Mouse (Mus musculus) stomach, embryonic 14.5 days (tissue): ENCODE results near the gene Mindy4. TPM values are rescaled to one million over a fixed set of nuclear protein-coding genes. Genes with fewer than 3 reads are reported as not detected.
A peak's percentile ranks its signal among the peaks of the same experiment; 100 is the strongest.

Experiments
- ATAC-seq: fragments of 200-750 bp; cut with Nextera tagmentation; 2 replicates; pipeline ENCODE4 v1.8.0; 2017; ENCODE audit warnings: low read depth, moderate TSS enrichment; ENCODE audit not compliant: insufficient number of reproducible peaks, insufficient read depth, low FRiP score
- H3K27ac ChIP-seq: fragments of 300-500 bp; sonication (generic); 2 replicates; pipeline ENCODE4 v1.5.1; 2014; ENCODE audit warnings: mild to moderate bottlenecking, low read length, moderate library complexity, mixed read lengths
- H3K27me3 ChIP-seq: fragments of 300-500 bp; sonication (generic); 2 replicates; pipeline ENCODE4 v1.6.1; 2014; ENCODE audit warnings: low read length, control low read depth, mixed read lengths; ENCODE audit not compliant: control insufficient read depth, insufficient read depth
- H3K36me3 ChIP-seq: fragments of 300-500 bp; sonication (generic); 2 replicates; pipeline ENCODE4 v1.6.1; 2014; ENCODE audit warnings: mild to moderate bottlenecking, control low read depth, low read length, moderate library complexity, mixed read lengths; ENCODE audit not compliant: control insufficient read depth, insufficient read depth
- H3K4me1 ChIP-seq: fragments of 300-500 bp; sonication (generic); 2 replicates; pipeline ENCODE4 v1.6.1; 2014; ENCODE audit warnings: low read length, control low read depth, mixed read lengths; ENCODE audit not compliant: control insufficient read depth, insufficient read depth
- H3K4me2 ChIP-seq: fragments of 300-500 bp; sonication (generic); replicated peaks from 2 replicates; pipeline ENCODE4 v1.6.1; 2014; ENCODE audit warnings: low read depth, low read length, control low read depth
- H3K4me3 ChIP-seq: fragments of 300-500 bp; sonication (generic); 2 replicates; pipeline ENCODE4 v1.5.1; 2014; ENCODE audit warnings: low read depth, low read length, control low read depth
- H3K9ac ChIP-seq: fragments of 300-500 bp; sonication (generic); replicated peaks from 2 replicates; pipeline ENCODE4 v1.6.1; 2014; ENCODE audit warnings: low read depth, mild to moderate bottlenecking, control low read depth, low read length, moderate library complexity, mixed read lengths
- H3K9me3 ChIP-seq: fragments of 300-500 bp; sonication (generic); 2 replicates; pipeline ENCODE4 v1.6.1; 2016; ENCODE audit warnings: low read depth, low read length, control low read depth; ENCODE audit not compliant: control insufficient read depth
- WGBS: fragments of 180-500 bp; shearing (Covaris S2); extraction: QIAGEN DNeasy Blood & Tissue Kit; methylation state at CpG from one replicate; pipeline ENCODE4 v1.1.7; 2014; 5-methylcytosine and 5-hydroxymethylcytosine counted together
- polyA plus RNA-seq: library from polyadenylated mRNA; unstranded; fragments of >200 nt; fragmentation: Nextera tagmentation; extraction: Ambion mirVana; gene quantifications from 2 replicates; pipeline ENCODE4 v1.2.1, GENCODE M21; 2014

Mindy4 gene
- polyA plus RNA-seq, 1 experiment from 2014 or later, result 18.0 TPM

DNA sequence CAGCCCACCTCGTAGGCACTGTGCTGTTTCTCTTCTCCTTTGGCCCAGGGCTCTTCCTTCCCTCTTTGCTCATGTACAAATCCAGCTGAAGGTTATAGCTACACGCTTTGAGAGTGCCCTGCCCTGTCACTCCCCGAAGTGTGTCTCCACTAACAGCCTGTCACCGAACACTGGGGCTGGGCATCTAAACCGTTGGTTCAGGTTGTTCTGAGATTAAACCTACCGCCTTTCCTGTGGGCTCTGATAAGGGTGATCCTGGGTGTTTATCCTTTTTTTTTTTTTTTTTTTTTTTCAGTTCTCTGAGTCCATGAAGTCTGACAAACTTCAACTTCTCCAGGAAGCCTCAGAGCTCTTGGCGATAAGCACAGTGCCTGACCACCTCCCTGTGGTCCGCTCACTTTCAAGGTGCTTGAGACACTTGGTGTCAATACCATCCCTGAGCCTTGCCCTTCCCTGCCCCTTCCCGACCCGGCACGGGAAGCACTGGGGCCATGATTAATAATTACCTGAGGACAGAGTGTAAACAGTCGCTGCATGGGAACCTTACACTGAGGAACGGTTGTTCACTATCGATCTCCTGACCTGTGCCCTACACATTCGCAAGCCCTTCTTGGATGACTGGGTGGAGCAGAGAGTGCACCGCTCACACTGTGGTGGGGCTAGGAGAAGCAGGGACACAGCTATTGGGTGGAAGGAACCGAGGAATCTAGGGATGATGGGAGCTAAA, 120.9 kb downstream of the Mindy4 start:
- Histone ChIP-seq H3K4me1 (peaks cover 7% of the 10 kb centered on the region; the same call in 1 of the 2 replicates), H3K9ac (no peak overlapping the region), H3K27me3 (no peaks in the 10 kb centered on the region), H3K9me3 (no peaks in the 10 kb centered on the region), H3K4me2 (no peak overlapping the region), H3K27ac (peak overlapping the region; percentile 15; the same call in 1 of the 2 replicates), H3K36me3 (no peaks in the 10 kb centered on the region), H3K4me3 (no peak overlapping the region)
- WGBS, result 38% methylated on average over 17 of the region's 17 CpGs
- peak; percentile 71 for ATAC-seq

DNA sequence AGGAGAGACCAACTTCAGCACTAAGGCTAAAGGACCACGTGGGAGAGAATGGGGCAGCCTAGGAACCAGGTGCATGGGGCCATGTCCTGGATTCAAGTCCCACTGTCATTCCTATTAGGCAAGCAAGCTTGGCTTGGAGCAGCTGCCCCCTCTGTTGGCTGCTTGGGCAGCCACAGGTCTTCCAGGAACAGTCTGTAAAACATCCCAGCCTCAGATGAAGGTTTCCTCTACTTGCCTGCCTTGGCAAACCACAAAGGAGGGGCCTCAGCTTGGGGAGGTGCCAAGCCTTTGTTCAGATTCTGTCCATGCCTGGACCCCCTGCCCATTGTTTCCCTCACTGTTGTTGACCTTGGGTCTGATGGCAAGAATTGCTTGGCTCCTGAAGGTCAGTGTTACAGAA, 121.6 kb downstream of the Mindy4 start:
- H3K9ac ChIP-seq, result no peak overlapping the region
- H3K27ac ChIP-seq, result peak overlapping the region; percentile 15; the same call in 1 of the 2 replicates
- no peaks in the 10 kb centered on the region for H3K36me3 ChIP-seq
- no peak overlapping the region for H3K4me2 ChIP-seq
- no peak overlapping the region for H3K4me3 ChIP-seq
- no peaks in the 10 kb centered on the region for H3K9me3 ChIP-seq
- no peak; the same call in 1 of the 2 replicates for ATAC-seq
- peaks cover 7% of the 10 kb centered on the region; the same call in 1 of the 2 replicates for H3K4me1 ChIP-seq
- WGBS, result 45% methylated on average over 1 of the region's 1 CpGs
- no peaks in the 10 kb centered on the region for H3K27me3 ChIP-seq

DNA sequence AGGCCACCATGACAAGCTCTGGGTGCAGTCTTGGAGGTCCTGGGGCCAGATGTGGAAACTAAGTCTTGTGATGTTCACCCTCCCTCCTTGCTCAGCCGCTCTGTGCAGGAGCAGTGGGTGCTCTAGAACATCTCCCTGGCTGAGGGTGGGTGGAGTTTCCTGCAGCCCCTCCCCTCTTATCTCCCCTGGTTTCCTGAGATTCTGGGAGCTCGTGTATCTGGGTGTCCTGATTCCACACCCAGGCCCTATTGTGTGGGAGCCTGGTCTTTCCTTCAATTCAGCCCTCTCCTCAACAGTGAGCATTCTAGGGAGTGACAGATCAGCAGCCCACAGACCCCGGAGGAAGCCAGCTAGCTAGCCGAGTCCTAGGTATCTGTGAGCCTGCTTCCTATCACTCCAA, 123.1 kb downstream of the Mindy4 start:
- 63% methylated on average over 4 of the region's 4 CpGs for WGBS
- no peaks in the 10 kb centered on the region for H3K9me3 ChIP-seq
- H3K27me3 ChIP-seq, result no peaks in the 10 kb centered on the region
- peaks cover 7% of the 10 kb centered on the region; the same call in 1 of the 2 replicates for H3K4me1 ChIP-seq
- no peak for ATAC-seq
- H3K36me3 ChIP-seq, result no peaks in the 10 kb centered on the region
- no peak overlapping the region for H3K4me2 ChIP-seq
- H3K4me3 ChIP-seq, result no peak overlapping the region
- no peak overlapping the region for H3K9ac ChIP-seq
- no peak overlapping the region for H3K27ac ChIP-seq

DNA sequence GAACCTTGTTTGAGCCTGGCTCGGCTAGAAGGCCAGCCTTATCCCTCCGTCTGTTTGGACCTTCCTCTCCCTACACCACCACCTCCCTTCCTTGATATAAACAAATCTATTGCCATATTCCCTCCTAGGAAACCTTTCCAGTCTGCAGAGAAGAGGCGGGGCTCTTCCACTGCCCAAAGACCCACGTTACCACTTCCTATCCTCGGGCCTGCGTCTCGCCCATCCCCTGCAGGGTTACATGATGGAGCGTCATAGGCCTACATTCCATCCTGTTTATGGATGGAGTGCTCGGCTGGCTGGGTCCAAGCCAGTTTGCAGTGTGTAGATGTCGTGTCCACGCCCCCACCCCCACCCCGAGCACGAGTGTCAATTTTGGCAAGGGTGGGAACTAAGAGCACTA, 124.1 kb downstream of the Mindy4 start:
- H3K36me3 ChIP-seq, result no peaks in the 10 kb centered on the region
- no peak overlapping the region for H3K27ac ChIP-seq
- no peaks in the 10 kb centered on the region for H3K9me3 ChIP-seq
- ATAC-seq, result no peak
- peaks cover 11% of the 10 kb centered on the region; the same call in 1 of the 2 replicates for H3K4me1 ChIP-seq
- WGBS, result 74% methylated on average over 13 of the region's 13 CpGs
- no peak overlapping the region for H3K9ac ChIP-seq
- H3K27me3 ChIP-seq, result no peaks in the 10 kb centered on the region
- no peak overlapping the region for H3K4me2 ChIP-seq
- H3K4me3 ChIP-seq, result no peak overlapping the region

DNA sequence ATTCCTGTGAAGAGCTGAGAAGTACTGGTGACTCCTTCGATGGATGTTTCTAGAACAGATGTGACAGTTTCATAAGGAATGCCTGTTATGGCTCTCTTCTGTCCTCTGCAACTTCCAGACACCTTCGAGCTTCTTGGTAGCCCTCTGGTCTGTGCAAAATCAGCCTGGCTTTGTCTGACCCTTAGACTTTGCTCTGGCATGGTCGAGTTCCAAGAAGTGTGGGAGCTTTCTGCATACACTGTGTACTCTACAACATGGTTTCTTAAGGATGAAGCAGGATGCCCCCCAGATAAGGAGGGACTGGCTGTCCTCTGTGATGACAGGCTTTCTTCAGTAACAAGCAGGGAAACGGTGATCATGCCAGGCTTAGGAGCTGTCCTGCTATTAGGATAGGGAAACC, 125.0 kb downstream of the Mindy4 start:
- ATAC-seq, result no peak
- no peak overlapping the region for H3K4me3 ChIP-seq
- WGBS, result 64% methylated on average over 4 of the region's 4 CpGs
- no peak overlapping the region for H3K4me2 ChIP-seq
- H3K36me3 ChIP-seq, result no peaks in the 10 kb centered on the region
- H3K9me3 ChIP-seq, result no peaks in the 10 kb centered on the region
- peaks cover 18% of the 10 kb centered on the region; the same call in 1 of the 2 replicates for H3K4me1 ChIP-seq
- no peaks in the 10 kb centered on the region for H3K27me3 ChIP-seq
- H3K9ac ChIP-seq, result no peak overlapping the region
- no peak overlapping the region; the same call in 1 of the 2 replicates for H3K27ac ChIP-seq

DNA sequence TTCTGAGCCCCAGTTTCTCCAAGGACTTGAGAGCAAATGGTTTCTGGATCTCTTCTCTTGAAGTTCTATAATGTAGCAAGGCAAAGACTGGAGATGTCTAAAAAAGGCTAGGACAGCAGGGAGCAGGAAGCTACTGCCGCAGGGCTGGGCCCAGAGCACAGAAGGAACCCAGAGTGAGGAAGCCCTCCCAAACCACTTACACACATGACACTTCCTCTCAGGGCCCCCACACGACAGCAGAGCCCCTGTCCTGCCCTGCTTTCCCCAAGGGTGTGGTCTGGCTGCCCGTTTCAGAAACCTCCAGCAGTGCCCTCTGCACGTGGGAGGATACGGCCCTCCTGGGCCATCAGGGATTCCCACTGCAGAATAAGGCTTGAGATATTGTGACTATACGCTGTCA, 128.1 kb downstream of the Mindy4 start:
- ATAC-seq, result no peak
- no peak overlapping the region for H3K27ac ChIP-seq
- H3K4me1 ChIP-seq, result peaks cover 22% of the 10 kb centered on the region
- WGBS, result 62% methylated on average over 6 of the region's 6 CpGs
- H3K4me3 ChIP-seq, result no peak overlapping the region
- H3K27me3 ChIP-seq, result no peaks in the 10 kb centered on the region
- no peak overlapping the region for H3K9ac ChIP-seq
- H3K4me2 ChIP-seq, result no peak overlapping the region
- H3K36me3 ChIP-seq, result no peaks in the 10 kb centered on the region
- H3K9me3 ChIP-seq, result no peaks in the 10 kb centered on the region

DNA sequence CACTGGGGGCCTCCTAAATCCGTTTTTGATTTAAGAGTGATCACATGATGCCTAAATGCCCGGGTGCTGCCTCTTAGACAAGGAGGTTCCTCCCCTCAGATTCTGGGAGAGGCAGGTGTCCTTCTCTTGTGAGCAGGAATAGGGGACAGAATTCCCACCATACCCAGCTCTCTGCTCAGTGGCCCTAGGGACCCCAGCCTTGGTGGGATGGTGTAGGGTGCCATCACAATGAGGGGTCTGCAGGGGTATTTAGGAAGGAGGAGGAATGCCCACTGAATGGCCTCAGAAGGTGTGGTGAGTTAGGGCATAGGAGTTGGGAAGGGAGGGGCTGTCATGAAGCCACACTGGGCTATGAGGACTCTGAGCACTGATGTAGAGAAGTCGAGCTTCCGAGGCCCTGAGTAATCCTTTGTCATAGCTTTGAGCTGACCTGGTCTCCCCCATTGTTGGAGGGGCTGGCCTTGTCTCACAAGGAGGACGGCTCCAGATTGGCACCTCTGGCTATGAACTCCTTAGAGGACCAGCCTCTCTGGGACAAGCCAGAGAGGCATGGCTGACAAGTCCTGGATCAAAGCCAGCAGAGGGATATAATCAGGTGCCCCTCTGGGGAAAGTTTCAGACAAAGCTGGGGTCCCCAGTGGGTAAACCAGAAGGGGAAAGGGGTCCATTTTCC, 129.1 kb downstream of the Mindy4 start:
- Histone ChIP-seq H3K9me3 (no peaks in the 10 kb centered on the region), H3K36me3 (no peaks in the 10 kb centered on the region), H3K4me3 (no peak overlapping the region), H3K9ac (no peak overlapping the region), H3K27ac (no peak overlapping the region), H3K27me3 (no peaks in the 10 kb centered on the region), H3K4me2 (no peak overlapping the region), H3K4me1 (peaks cover 22% of the 10 kb centered on the region)
- 59% methylated on average over 5 of the region's 5 CpGs for WGBS
- ATAC-seq, result no peak

DNA sequence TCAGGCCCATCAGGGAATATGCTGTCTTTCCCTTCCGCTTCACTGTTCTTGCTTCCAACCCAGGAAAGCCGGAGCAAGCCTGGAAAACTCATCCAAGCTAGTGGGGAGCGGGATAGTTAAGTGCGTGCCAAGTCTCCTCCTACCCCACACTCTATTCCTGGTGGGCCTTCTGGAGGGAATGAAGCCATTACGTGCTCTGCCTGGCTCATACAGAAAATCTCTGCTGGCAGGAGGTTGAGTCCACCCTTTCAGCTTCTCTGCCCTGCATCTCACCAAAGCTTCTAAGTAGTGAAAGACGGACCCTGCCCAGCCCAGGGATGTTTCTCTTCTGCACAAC, 129.6 kb downstream of the Mindy4 start:
- no peak overlapping the region for H3K4me2 ChIP-seq
- WGBS, result 71% methylated on average over 6 of the region's 6 CpGs
- H3K4me1 ChIP-seq, result peaks cover 22% of the 10 kb centered on the region
- H3K9me3 ChIP-seq, result no peaks in the 10 kb centered on the region
- H3K9ac ChIP-seq, result no peak overlapping the region
- ATAC-seq, result no peak
- H3K4me3 ChIP-seq, result no peak overlapping the region
- no peak overlapping the region for H3K27ac ChIP-seq
- H3K36me3 ChIP-seq, result no peaks in the 10 kb centered on the region
- no peaks in the 10 kb centered on the region for H3K27me3 ChIP-seq
